Mouse (Mus musculus): Measurements from ENCODE around the gene Cdc42ep1. TPM values are rescaled to one million over a fixed set of nuclear protein-coding genes. Genes with fewer than 3 reads are reported as not detected.
"Not testable (repeated sequence)": the region's sequence is repeated elsewhere in the genome, so short reads cannot be mapped to it uniquely, and the experiment has no call there.

Cdc42ep1 gene
- total and polyA plus RNA-seq, 2 experiments from 2014 or later: 18.1 to 20.6 TPM

- H3K4me3 ChIP-seq (ENCODE audit: low read length): peak overlapping the region; percentile 77
- DNase-seq (ENCODE audit: low spot score) (peak; percentile 93), ATAC-seq (peak; percentile 62)
- H3K4me1 ChIP-seq (ENCODE audit: insufficient read depth, low read length): 0 out of 2 replicates have a peak, but pooled peaks cover 4% of the 10 kb centered on the region
- H3K9me3 ChIP-seq (ENCODE audit: low read length): no peaks in the 10 kb centered on the region
- peak overlapping the region; percentile 89 for H3K4me2 ChIP-seq (ENCODE audit: low read depth, low read length)
- WGBS: 2% methylated on average over 17 of the region's 17 CpGs
- TF ChIP-seq CTCF (IDR thresholded peaks at IDR 0.05; ENCODE audit: low read depth): peak; percentile 86
- H3K36me3 ChIP-seq (ENCODE audit: insufficient read depth, low read length): 0 out of 2 replicates have a peak, but pooled peaks cover 3% of the 10 kb centered on the region
- H3K27me3 ChIP-seq (ENCODE audit: insufficient read depth, low read length): no peaks in the 10 kb centered on the region
- H3K27ac ChIP-seq: peak overlapping the region; percentile 99
- H3K9ac ChIP-seq (replicated peaks; ENCODE audit: low read length): peak overlapping the region; percentile 92
Observed at GRCm38 (mm10) chr15:78876258-78876696, 33.9 kb downstream of the Cdc42ep1 start.

DNA sequence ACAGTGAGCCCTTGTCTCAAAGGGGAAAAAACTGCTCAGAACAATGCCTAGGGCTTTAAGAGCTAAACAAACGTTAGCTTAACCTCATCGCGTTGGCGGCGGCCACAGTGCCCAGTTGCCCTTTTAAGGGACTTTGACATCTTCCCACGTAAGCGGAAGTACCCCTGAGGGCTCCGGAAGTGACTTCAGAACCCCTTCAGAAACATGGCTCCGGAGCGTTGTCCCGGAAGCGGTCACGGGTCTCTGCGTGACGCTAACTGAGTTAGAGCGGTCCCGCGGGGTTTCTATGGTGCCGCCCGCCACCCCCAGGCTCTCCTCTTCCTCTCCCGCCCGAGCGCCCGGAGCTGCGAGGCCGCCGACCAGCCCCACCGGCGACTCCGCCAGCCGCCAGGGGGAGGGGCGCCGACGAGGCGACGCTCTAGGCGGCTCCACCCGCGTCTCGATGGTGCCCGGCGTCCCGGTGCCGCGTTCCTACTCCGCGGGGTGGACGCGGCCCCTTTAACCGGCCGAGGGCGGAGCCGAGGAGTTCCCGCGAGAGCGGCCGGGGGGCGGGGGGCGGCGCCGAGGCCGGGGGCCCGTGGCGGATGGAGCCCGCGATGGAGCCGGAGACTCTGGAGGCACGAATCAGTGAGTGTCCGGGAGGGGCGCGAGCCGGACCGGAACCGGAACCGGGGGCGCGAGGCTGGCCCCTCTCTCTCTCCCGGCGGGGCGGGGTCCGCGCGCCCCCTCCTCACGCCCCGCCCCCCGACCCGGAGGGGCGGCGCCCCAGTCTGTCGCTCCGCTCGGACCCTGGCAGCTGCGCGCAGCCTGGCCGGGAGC, 34.8 kb downstream of the Cdc42ep1 start, which contains the start of gene Gga1:
Gene Gga1 (plus strand): TSS at position 200 of the 819 bp plus-strand sequence.
- 0 out of 2 replicates have a peak, but pooled peaks cover 3% of the 10 kb centered on the region for H3K36me3 ChIP-seq (ENCODE audit: insufficient read depth, low read length)
- TF ChIP-seq CTCF (IDR thresholded peaks at IDR 0.05; ENCODE audit: low read depth): no peak
- 3% methylated on average over 57 of the region's 95 CpGs for WGBS
- H3K27me3 ChIP-seq (ENCODE audit: insufficient read depth, low read length): no peaks in the 10 kb centered on the region
- H3K27ac ChIP-seq: peak within 1 kb of the TSS; percentile 99
- 0 out of 2 replicates have a peak, but pooled peaks cover 4% of the 10 kb centered on the region for H3K4me1 ChIP-seq (ENCODE audit: insufficient read depth, low read length)
- ATAC-seq (peak; percentile 90), DNase-seq (ENCODE audit: low spot score) (peak; percentile 99)
- peak within 1 kb of the TSS; percentile 89 for H3K4me2 ChIP-seq (ENCODE audit: low read depth, low read length)
- peak within 1 kb of the TSS; percentile 77 for H3K4me3 ChIP-seq (ENCODE audit: low read length)
- no peaks in the 10 kb centered on the region for H3K9me3 ChIP-seq (ENCODE audit: low read length)
- peak within 1 kb of the TSS; percentile 92 for H3K9ac ChIP-seq (replicated peaks; ENCODE audit: low read length)

GRCm38 (mm10) chr15:78877810-78878390, 35.5 kb downstream of the Cdc42ep1 start:
- Histone ChIP-seq H3K9me3 (ENCODE audit: low read length) (no peaks in the 10 kb centered on the region), H3K9ac (replicated peaks; ENCODE audit: low read length) (peak overlapping the region; percentile 92), H3K4me1 (ENCODE audit: insufficient read depth, low read length) (0 out of 2 replicates have a peak, but pooled peaks cover 4% of the 10 kb centered on the region), H3K4me3 (ENCODE audit: low read length) (peak overlapping the region; percentile 77), H3K36me3 (ENCODE audit: insufficient read depth, low read length) (peaks cover 8% of the 10 kb centered on the region; the same call in 1 of the 2 replicates), H3K27me3 (ENCODE audit: insufficient read depth, low read length) (no peaks in the 10 kb centered on the region), H3K27ac (peak overlapping the region; percentile 99), H3K4me2 (ENCODE audit: low read depth, low read length) (peak overlapping the region; percentile 89)
- 0% methylated on average over 17 of the region's 17 CpGs for WGBS
- DNase-seq (ENCODE audit: low spot score): no peak
- TF ChIP-seq CTCF (IDR thresholded peaks at IDR 0.05; ENCODE audit: low read depth): no peak
- no peak; the same call in 1 of the 2 replicates for ATAC-seq

DNA sequence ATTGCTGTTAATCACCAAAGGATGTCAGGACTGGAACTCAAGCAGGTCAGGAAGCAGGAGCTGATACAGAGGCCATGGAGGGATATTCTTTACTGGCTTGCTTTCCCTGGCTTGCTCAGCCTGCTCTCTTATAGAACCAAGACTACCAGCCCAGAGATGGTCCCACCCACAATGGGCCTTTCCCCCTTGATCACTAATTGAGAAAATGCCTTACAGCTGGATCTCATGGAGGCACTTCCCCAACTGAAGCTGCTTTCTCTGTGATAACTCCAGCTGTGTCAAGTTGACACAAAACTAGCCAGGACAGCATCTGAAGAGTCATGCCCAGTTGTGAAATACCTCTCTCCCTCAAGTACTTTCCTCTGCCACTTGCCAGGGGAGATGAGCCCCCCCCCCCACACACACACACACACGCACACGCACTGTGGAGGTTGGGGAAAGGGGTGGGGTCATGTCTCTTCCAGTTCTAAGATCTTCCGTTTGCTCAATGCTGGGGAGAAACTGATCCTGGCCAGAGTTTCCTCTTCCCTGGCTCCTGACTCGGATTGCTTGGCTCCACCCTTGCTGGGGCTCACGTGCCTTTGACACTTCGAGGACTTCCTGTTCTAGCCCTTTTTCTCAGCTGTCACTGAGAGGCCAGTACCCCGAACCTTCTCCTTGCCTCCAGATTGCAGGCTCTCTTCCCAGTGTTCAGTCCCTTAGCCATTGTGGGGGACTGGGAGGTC, 36.5 kb downstream of the Cdc42ep1 start:
- not testable (repeated sequence) for H3K4me3 ChIP-seq (ENCODE audit: low read length); H3K27me3 ChIP-seq (ENCODE audit: insufficient read depth, low read length); DNase-seq (ENCODE audit: low spot score); H3K9ac ChIP-seq (replicated peaks; ENCODE audit: low read length); H3K4me1 ChIP-seq (ENCODE audit: insufficient read depth, low read length); H3K27ac ChIP-seq; H3K4me2 ChIP-seq (ENCODE audit: low read depth, low read length); ATAC-seq; H3K9me3 ChIP-seq (ENCODE audit: low read length)
- 78% methylated on average over 7 of the region's 7 CpGs for WGBS
- peaks cover 18% of the 10 kb centered on the region; the same call in 1 of the 2 replicates for H3K36me3 ChIP-seq (ENCODE audit: insufficient read depth, low read length)

DNA sequence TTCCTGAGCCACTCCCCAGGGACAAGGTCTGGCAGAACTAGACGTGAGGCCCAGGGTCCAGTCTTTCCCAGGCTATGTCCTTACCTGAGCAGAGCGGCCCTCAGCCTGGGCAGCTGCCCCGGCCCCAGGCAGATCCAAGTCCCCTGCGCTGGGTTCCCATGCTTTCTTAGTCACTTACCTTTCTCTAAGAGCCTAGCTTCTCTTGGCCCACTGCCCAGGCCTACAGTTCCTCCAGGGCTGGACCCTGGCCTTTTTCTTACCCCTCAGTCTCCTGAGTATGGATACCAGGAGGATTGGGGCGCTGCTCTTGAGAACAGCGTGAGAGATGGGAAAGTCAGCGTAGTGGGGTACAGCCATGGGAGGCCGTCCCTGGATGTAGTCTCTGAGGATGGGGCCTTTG, 38.0 kb downstream of the Cdc42ep1 start:
- Histone ChIP-seq H3K4me2 (ENCODE audit: low read depth, low read length) (no peak overlapping the region), H3K27me3 (ENCODE audit: insufficient read depth, low read length) (no peaks in the 10 kb centered on the region), H3K9ac (replicated peaks; ENCODE audit: low read length) (no peak overlapping the region), H3K27ac (no peak overlapping the region), H3K4me1 (ENCODE audit: insufficient read depth, low read length) (no peaks in the 10 kb centered on the region), H3K9me3 (ENCODE audit: low read length) (no peaks in the 10 kb centered on the region), H3K36me3 (ENCODE audit: insufficient read depth, low read length) (peaks cover 26% of the 10 kb centered on the region), H3K4me3 (ENCODE audit: low read length) (no peak overlapping the region)
- no peak for TF ChIP-seq CTCF (IDR thresholded peaks at IDR 0.05; ENCODE audit: low read depth)
- DNase-seq (ENCODE audit: low spot score) (no peak), ATAC-seq (no peak)
- WGBS: 92% methylated on average over 8 of the region's 8 CpGs

- no peak overlapping the region for H3K27ac ChIP-seq
- peaks cover 37% of the 10 kb centered on the region for H3K36me3 ChIP-seq (ENCODE audit: insufficient read depth, low read length)
- no peak for ATAC-seq
- no peak overlapping the region for H3K9ac ChIP-seq (replicated peaks; ENCODE audit: low read length)
- DNase-seq (ENCODE audit: low spot score): no peak
- WGBS: 77% methylated on average over 3 of the region's 3 CpGs
- no peaks in the 10 kb centered on the region for H3K9me3 ChIP-seq (ENCODE audit: low read length)
- H3K27me3 ChIP-seq (ENCODE audit: insufficient read depth, low read length): no peaks in the 10 kb centered on the region
- no peak overlapping the region for H3K4me3 ChIP-seq (ENCODE audit: low read length)
- no peak overlapping the region for H3K4me2 ChIP-seq (ENCODE audit: low read depth, low read length)
- H3K4me1 ChIP-seq (ENCODE audit: insufficient read depth, low read length): no peaks in the 10 kb centered on the region
- no peak; the same call in 1 of the 2 replicates for TF ChIP-seq CTCF (IDR thresholded peaks at IDR 0.05; ENCODE audit: low read depth)
Observed at GRCm38 (mm10) chr15:78881828-78882227, 39.4 kb downstream of the Cdc42ep1 start.

All from hindbrain, postnatal 0 days (tissue).